In genomic region chr16:90783302-90783701, GRCm38 (mm10) we compare ENCODE assay signal across 17 mouse cellular contexts. TPM values are rescaled to one million over a fixed set of nuclear protein-coding genes. Genes with fewer than 3 reads are reported as not detected.
"Had no signal": no experiment of that assay in that cellular context is flagged by ENCODE, and none has a peak within 500 bp of the region (broad histone marks: within the 10 kb centered on the region; RNA-seq: fewer than 3 reads in every experiment).

No protein-coding gene starts in this region.

- H3K4me1 ChIP-seq: limb, embryonic 12.5 days; lung, embryonic 15.5 days; megakaryocyte, embryonic 14.5 days; midbrain, embryonic 12.5 days had no signal

- H3K9ac ChIP-seq: limb, embryonic 12.5 days; liver, embryonic 13.5 days; liver, postnatal 0 days; lung, embryonic 15.5 days; midbrain, embryonic 12.5 days; stomach, embryonic 15.5 days had no signal

- H3K4me3 ChIP-seq: layer of hippocampus, adult 2 months; limb, embryonic 12.5 days; liver, embryonic 13.5 days; lung, embryonic 15.5 days; megakaryocyte, embryonic 14.5 days; midbrain, embryonic 12.5 days; stomach, embryonic 15.5 days had no signal

- H3K27me3 ChIP-seq: limb, embryonic 12.5 days; liver, embryonic 13.5 days; lung, embryonic 15.5 days; megakaryocyte, embryonic 14.5 days; midbrain, embryonic 12.5 days; stomach, embryonic 15.5 days had no signal

- ATAC-seq: liver, postnatal 0 days had no signal

- H3K4me2 ChIP-seq: limb, embryonic 12.5 days; liver, embryonic 13.5 days; lung, embryonic 15.5 days; midbrain, embryonic 12.5 days; stomach, embryonic 15.5 days had no signal

- DNase-seq: liver; liver, embryonic 13.5 days; liver, postnatal 0 days; lung, postnatal 14 days; right cerebral cortex, postnatal 14 days; thymus, adult 2 months; thymus, postnatal 25 days had no signal

- H3K27ac ChIP-seq: layer of hippocampus, adult 2 months; limb, embryonic 12.5 days; liver, embryonic 13.5 days; lung, embryonic 15.5 days; macrophage; midbrain, embryonic 12.5 days; stomach, embryonic 15.5 days had no signal

- H3K9me3 ChIP-seq: limb, embryonic 12.5 days; liver, embryonic 13.5 days; lung, embryonic 15.5 days; megakaryocyte, embryonic 14.5 days; midbrain, embryonic 12.5 days; stomach, embryonic 15.5 days had no signal

RNA-seq across cellular contexts. Expression of gene Eva1c, which starts 43.2 kb away (rescaled TPM):
- polyA plus RNA-seq: macrophage had no signal

RNA-seq across cellular contexts. Expression of gene Mrap, which starts 45.3 kb away (rescaled TPM):
- total RNA-seq: layer of hippocampus, postnatal 10 days; left cerebral cortex, postnatal 36 days had no signal
- polyA plus RNA-seq: limb, embryonic 12.5 days; midbrain, embryonic 12.5 days; neural tube, embryonic 14.5 days had no signal
